Mouse (Mus musculus): ENCODE data around the gene Ern2. TPM values are rescaled to one million over a fixed set of nuclear protein-coding genes. Genes with fewer than 3 reads are reported as not detected.

Gene Ern2
- polyA plus RNA-seq (2012; rRNA removed), result 70.5 and 84.0 TPM in 2 replicates

GRCm38 (mm10) chr7:122186043-122186442, at the start of gene Ern2:
Gene Ern2 (minus strand): TSS chr7:122186207.

GRCm38 (mm10) chr7:122219315-122219801, 33.4 kb upstream of the Ern2 start, which contains the start of gene Chp2:
Gene Chp2 (plus strand): TSS chr7:122219496.

GRCm38 (mm10) chr7:122158915-122159902, 26.8 kb downstream of the Ern2 start, which contains the start of gene Plk1:
Gene Plk1 (plus strand): TSS chr7:122159439.

GRCm38 (mm10) chr7:122132497-122133337, 53.3 kb downstream of the Ern2 start, which contains the start of the genes Palb2 and Dctn5:
Gene Palb2 (minus strand): TSS chr7:122132985.
Gene Dctn5 (plus strand): TSS chr7:122133041.

Other genes starting within 250 kb of the Ern2 start
- gene Cog7, start 204.5 kb downstream of the Ern2 start, polyA plus RNA-seq (2012; rRNA removed), result 11.5 and 12.0 TPM in 2 replicates
- gene Gga2, start 165.0 kb downstream of the Ern2 start, polyA plus RNA-seq (2012; rRNA removed), result 31.3 and 79.7 TPM in 2 replicates
- 6.2 and 9.9 TPM in 2 replicates for gene Ubfd1, start 119.0 kb downstream of the Ern2 start, polyA plus RNA-seq (2012; rRNA removed)
- 5.0 and 6.8 TPM in 2 replicates for gene Ears2, start 118.9 kb downstream of the Ern2 start, polyA plus RNA-seq (2012; rRNA removed)
- gene Ndufab1, start 84.3 kb downstream of the Ern2 start, polyA plus RNA-seq (2012; rRNA removed), result 737 and 2,147 TPM in 2 replicates
- gene Palb2, start 53.2 kb downstream of the Ern2 start, polyA plus RNA-seq (2012; rRNA removed), result 0.38 and 0.88 TPM in 2 replicates
- 24.9 and 28.6 TPM in 2 replicates for gene Dctn5, start 53.2 kb downstream of the Ern2 start, polyA plus RNA-seq (2012; rRNA removed)
- gene Plk1, start 26.8 kb downstream of the Ern2 start, polyA plus RNA-seq (2012; rRNA removed), result 5.5 and 8.8 TPM in 2 replicates
- 4.0 and 5.5 TPM in 2 replicates for gene Chp2, start 33.3 kb upstream of the Ern2 start, polyA plus RNA-seq (2012; rRNA removed)
- 2.3 and 2.5 TPM in 2 replicates for gene Prkcb, start 102.5 kb upstream of the Ern2 start, polyA plus RNA-seq (2012; rRNA removed)